In genomic region chr11:45264001-45264400, GRCm38 (mm10) we compare ENCODE assay signal across 13 mouse cellular contexts.
A peak's percentile ranks its signal among the peaks of the same experiment; 100 is the strongest.
DNase-seq lines count a peak whose midpoint lies in the region; ATAC-seq and TF ChIP-seq lines count a peak whose summit lies in the region.
"Had no signal": no experiment of that assay in that cellular context is flagged by ENCODE, and none has a peak within 500 bp of the region (broad histone marks: within the 10 kb centered on the region; RNA-seq: fewer than 3 reads in every experiment).

No protein-coding gene starts in this region.

- H3K4me2 ChIP-seq in heart, embryonic 11.5 days = no peak overlapping the region
- no peak overlapping the region for H3K4me2 ChIP-seq in stomach, embryonic 15.5 days
- no peak overlapping the region for H3K4me2 ChIP-seq in stomach, postnatal 0 days (replicated peaks; ENCODE audit: low read depth)
- H3K4me2 ChIP-seq in heart, embryonic 16.5 days (ENCODE audit: low read depth, low read length) = no peak overlapping the region
- no peak overlapping the region for H3K4me2 ChIP-seq in stomach, embryonic 16.5 days (ENCODE audit: low read depth, low read length)

- no peaks in the 10 kb centered on the region for H3K27me3 ChIP-seq in heart, adult 2 months (ENCODE audit: control insufficient read depth, insufficient read depth, low read length)
- H3K27me3 ChIP-seq in heart, embryonic 11.5 days (ENCODE audit: control insufficient read depth, insufficient read depth, low read length) = no peaks in the 10 kb centered on the region
- no peaks in the 10 kb centered on the region for H3K27me3 ChIP-seq in stomach, embryonic 15.5 days (replicated peaks)
- no peaks in the 10 kb centered on the region for H3K27me3 ChIP-seq in stomach, postnatal 0 days (ENCODE audit: control insufficient read depth, insufficient read depth, low read length)
- H3K27me3 ChIP-seq in heart, embryonic 16.5 days (ENCODE audit: control insufficient read depth, insufficient read depth, low read length) = no peaks in the 10 kb centered on the region
- no peaks in the 10 kb centered on the region for H3K27me3 ChIP-seq in stomach, embryonic 16.5 days (ENCODE audit: control insufficient read depth, insufficient read depth, low read length)
- H3K27me3 ChIP-seq: Patski had no signal

- no peak for TF ChIP-seq CTCF in heart, adult 2 months (IDR thresholded peaks at IDR 0.05)
- no peak for TF ChIP-seq CTCF in stomach, postnatal 0 days (IDR thresholded peaks at IDR 0.05; ENCODE audit: low read depth)

- intact Hi-C loops in heart, adult 2 months (cut with DNase I) = loop anchor here (10.0 kb wide), 1 partner anchor 249 kb away; no protein-coding TSS in a partner anchor

- TF ChIP-seq POLR2A in heart, adult 2 months (IDR thresholded peaks at IDR 0.05; ENCODE audit: insufficient read depth, low read depth, low read length) = no peak

- peak overlapping the region; percentile 23; the same call in 1 of the 2 replicates for H3K27ac ChIP-seq in heart, adult 2 months
- no peak overlapping the region for H3K27ac ChIP-seq in heart, embryonic 11.5 days (ENCODE audit: low read depth, low read length)
- H3K27ac ChIP-seq in stomach, embryonic 15.5 days = peak overlapping the region; percentile 51; the same call in 1 of the 2 replicates
- H3K27ac ChIP-seq in stomach, postnatal 0 days (replicated peaks) = no peak overlapping the region
- H3K27ac ChIP-seq in heart, embryonic 16.5 days (ENCODE audit: low read length) = peak overlapping the region; percentile 43; the same call in 1 of the 2 replicates
- peak overlapping the region; percentile 68 for H3K27ac ChIP-seq in stomach, embryonic 16.5 days (ENCODE audit: low read length)

- ATAC-seq in heart, embryonic 11.5 days (replicated peaks; ENCODE audit: insufficient number of reproducible peaks, low FRiP score, low TSS enrichment) = no peak
- ATAC-seq in stomach, embryonic 15.5 days (ENCODE audit: insufficient read depth, low FRiP score, low read depth) = peak; percentile 63; the same call in 1 of the 2 replicates
- ATAC-seq in stomach, postnatal 0 days (ENCODE audit: low FRiP score, low TSS enrichment) = no peak
- peak; percentile 28; the same call in 1 of the 2 replicates for ATAC-seq in heart, embryonic 16.5 days (replicated peaks; ENCODE audit: extremely low read depth, insufficient read depth, low FRiP score)
- ATAC-seq in stomach, embryonic 16.5 days (ENCODE audit: insufficient read depth, low FRiP score) = peak; percentile 54; the same call in 1 of the 2 replicates
- no peak for ATAC-seq in granulocyte monocyte progenitor cell, adult 5-6 weeks (replicated peaks; ENCODE audit: poor library complexity, severe bottlenecking)
- ATAC-seq: intestine, postnatal 0 days; liver, postnatal 0 days; Patski had no signal

- 58% methylated on average over 3 of the region's 3 CpGs for WGBS in heart, adult 2 months
- 71% methylated on average over 3 of the region's 3 CpGs for WGBS in heart, embryonic 11.5 days (ENCODE audit: insufficient replicate concordance)
- 49% methylated on average over 3 of the region's 3 CpGs for WGBS in stomach, embryonic 15.5 days
- 58% methylated on average over 3 of the region's 3 CpGs for WGBS in stomach, postnatal 0 days
- 55% methylated on average over 3 of the region's 3 CpGs for WGBS in heart, embryonic 16.5 days
- 62% methylated on average over 3 of the region's 3 CpGs for WGBS in stomach, embryonic 16.5 days

- no peak overlapping the region for H3K4me3 ChIP-seq in heart, adult 2 months
- H3K4me3 ChIP-seq in heart, embryonic 11.5 days (ENCODE audit: low read depth, low read length) = no peak overlapping the region
- no peak overlapping the region for H3K4me3 ChIP-seq in stomach, embryonic 15.5 days (replicated peaks)
- H3K4me3 ChIP-seq in stomach, postnatal 0 days (ENCODE audit: low read depth, low read length) = no peak overlapping the region
- no peak overlapping the region for H3K4me3 ChIP-seq in heart, embryonic 16.5 days (ENCODE audit: low read length)
- H3K4me3 ChIP-seq in stomach, embryonic 16.5 days (replicated peaks; ENCODE audit: low read length) = no peak overlapping the region

- DNase-seq in heart, adult 2 months = peak; percentile 55 to 79
- no peak for DNase-seq in stomach, postnatal 0 days (ENCODE audit: low spot score)
- no peak for DNase-seq in frontal cortex, postnatal 10 days (ENCODE audit: low spot score in 2 of 2)
- DNase-seq: cerebellum, postnatal 36 days; liver, postnatal 0 days; thymus, postnatal 36 days had no signal

- no peaks in the 10 kb centered on the region; the same call in 1 of the 2 replicates for H3K4me1 ChIP-seq in heart, adult 2 months (ENCODE audit: control insufficient read depth, insufficient read depth, low read length)
- no peaks in the 10 kb centered on the region for H3K4me1 ChIP-seq in heart, embryonic 11.5 days (ENCODE audit: control insufficient read depth, insufficient read depth, low read length)
- H3K4me1 ChIP-seq in stomach, embryonic 15.5 days = no peaks in the 10 kb centered on the region
- no peaks in the 10 kb centered on the region for H3K4me1 ChIP-seq in stomach, postnatal 0 days (replicated peaks; ENCODE audit: control insufficient read depth, insufficient read depth)
- H3K4me1 ChIP-seq in heart, embryonic 16.5 days (ENCODE audit: control insufficient read depth, insufficient read depth, low read length) = no peaks in the 10 kb centered on the region; the same call in 1 of the 2 replicates
- no peaks in the 10 kb centered on the region for H3K4me1 ChIP-seq in stomach, embryonic 16.5 days (ENCODE audit: control insufficient read depth, insufficient read depth, low read length)

- H3K9me3 ChIP-seq in heart, embryonic 11.5 days (replicated peaks; ENCODE audit: control insufficient read depth, low read length) = no peaks in the 10 kb centered on the region
- no peaks in the 10 kb centered on the region for H3K9me3 ChIP-seq in stomach, embryonic 15.5 days
- no peaks in the 10 kb centered on the region for H3K9me3 ChIP-seq in stomach, postnatal 0 days (ENCODE audit: control insufficient read depth, low read length)
- no peaks in the 10 kb centered on the region for H3K9me3 ChIP-seq in heart, embryonic 16.5 days (replicated peaks; ENCODE audit: control insufficient read depth, low read length)
- H3K9me3 ChIP-seq in stomach, embryonic 16.5 days (replicated peaks; ENCODE audit: control insufficient read depth, low read length) = no peaks in the 10 kb centered on the region

- TF ChIP-seq EP300 in heart, adult 2 months (IDR thresholded peaks at IDR 0.05; ENCODE audit: insufficient read depth, low read depth, low read length) = peak; percentile 67; the same call in 1 of the 2 replicates
- no peak for TF ChIP-seq EP300 in stomach, postnatal 0 days (optimal IDR thresholded peaks at IDR 0.05)

- no peaks in the 10 kb centered on the region for H3K36me3 ChIP-seq in heart, adult 2 months (ENCODE audit: control insufficient read depth, insufficient read depth, low read length)
- no peaks in the 10 kb centered on the region for H3K36me3 ChIP-seq in heart, embryonic 11.5 days (ENCODE audit: control insufficient read depth, insufficient read depth, low read length)
- H3K36me3 ChIP-seq in stomach, embryonic 15.5 days = no peaks in the 10 kb centered on the region
- no peaks in the 10 kb centered on the region for H3K36me3 ChIP-seq in stomach, postnatal 0 days (ENCODE audit: control insufficient read depth, insufficient read depth, low read length)
- no peaks in the 10 kb centered on the region for H3K36me3 ChIP-seq in heart, embryonic 16.5 days (ENCODE audit: control insufficient read depth, insufficient read depth)
- H3K36me3 ChIP-seq in stomach, embryonic 16.5 days (ENCODE audit: control insufficient read depth, insufficient read depth, low read length) = no peaks in the 10 kb centered on the region

- H3K79me2 ChIP-seq in heart, adult 2 months (replicated peaks; ENCODE audit: control insufficient read depth, insufficient read depth, low read length) = no peaks in the 10 kb centered on the region

- H3K9ac ChIP-seq in heart, adult 2 months (ENCODE audit: low read depth, low read length) = no peak overlapping the region
- H3K9ac ChIP-seq in heart, embryonic 11.5 days (ENCODE audit: low read depth, low read length) = no peak overlapping the region
- H3K9ac ChIP-seq in stomach, embryonic 15.5 days = no peak overlapping the region
- H3K9ac ChIP-seq in stomach, postnatal 0 days (ENCODE audit: low read length) = no peak overlapping the region
- H3K9ac ChIP-seq in heart, embryonic 16.5 days (ENCODE audit: low read length) = no peak overlapping the region
- H3K9ac ChIP-seq in stomach, embryonic 16.5 days (ENCODE audit: low read length) = no peak overlapping the region
- H3K9ac ChIP-seq: liver, postnatal 0 days had no signal

Comparison
In these comparisons a context has a peak if more than half of its experiments do, and no peak if none do; other contexts are left out.
1. H3K27ac ChIP-seq: peak in heart, adult 2 months (single experiment), stomach, embryonic 15.5 days (single experiment), heart, embryonic 16.5 days (single experiment) and stomach, embryonic 16.5 days (single experiment); none in heart, embryonic 11.5 days (single experiment) and stomach, postnatal 0 days (single experiment).
2. ATAC-seq: peak in stomach, embryonic 15.5 days (single experiment), heart, embryonic 16.5 days (single experiment) and stomach, embryonic 16.5 days (single experiment); none in heart, embryonic 11.5 days (single experiment), stomach, postnatal 0 days (single experiment) and granulocyte monocyte progenitor cell, adult 5-6 weeks (single experiment).
3. DNase-seq: peak in heart, adult 2 months (2 of 2); none in stomach, postnatal 0 days (single experiment) and frontal cortex, postnatal 10 days (0 of 2).